Mouse (Mus musculus) lung, embryonic 16.5 days (tissue): ENCODE results near the gene Alpl. TPM values are rescaled to one million over a fixed set of nuclear protein-coding genes. Genes with fewer than 3 reads are reported as not detected.
A peak's percentile ranks its signal among the peaks of the same experiment; 100 is the strongest.

ENCODE experiments used
- ATAC-seq: fragments of 200-750 bp; cut with Nextera tagmentation; 2 replicates; pipeline ENCODE4 v1.8.0; 2017; ENCODE audit warnings: low read depth, mild to moderate bottlenecking, moderate library complexity
- H3K27ac ChIP-seq: fragments of 300-500 bp; sonication (generic); 2 replicates; pipeline ENCODE4 v1.5.1; 2014; ENCODE audit warnings: mild to moderate bottlenecking, control low read depth, low read length
- H3K27me3 ChIP-seq: fragments of 300-500 bp; sonication (generic); 2 replicates; pipeline ENCODE4 v1.6.1; 2014; ENCODE audit warnings: low read depth, low read length, mixed read lengths; ENCODE audit not compliant: control insufficient read depth, insufficient read depth
- H3K36me3 ChIP-seq: fragments of 300-500 bp; sonication (generic); 2 replicates; pipeline ENCODE4 v1.6.1; 2014; ENCODE audit warnings: low read length; ENCODE audit not compliant: control insufficient read depth, insufficient read depth
- H3K4me1 ChIP-seq: fragments of 300-500 bp; sonication (generic); replicated peaks from 2 replicates; pipeline ENCODE4 v1.6.1; 2014; ENCODE audit warnings: low read length, mixed read lengths; ENCODE audit not compliant: control insufficient read depth, insufficient read depth
- H3K4me2 ChIP-seq: fragments of 300-500 bp; sonication (generic); 2 replicates; pipeline ENCODE4 v1.6.1; 2014; ENCODE audit warnings: low read depth, low read length, control low read depth
- H3K4me3 ChIP-seq: fragments of 300-500 bp; sonication (generic); 2 replicates; pipeline ENCODE4 v1.5.1; 2014; ENCODE audit warnings: mild to moderate bottlenecking, low read length, control low read depth
- H3K9ac ChIP-seq: fragments of 300-500 bp; sonication (generic); 2 replicates; pipeline ENCODE4 v1.6.1; 2014; ENCODE audit warnings: low read length, control low read depth
- H3K9me3 ChIP-seq: fragments of 300-500 bp; sonication (generic); 2 replicates; pipeline ENCODE4 v1.6.1; 2016; ENCODE audit warnings: low read length; ENCODE audit not compliant: control insufficient read depth
- WGBS: fragments of 180-500 bp; shearing (Covaris S2); extraction: QIAGEN DNeasy Blood & Tissue Kit; methylation state at CpG from one replicate; pipeline ENCODE4 v1.1.7; 2014; 5-methylcytosine and 5-hydroxymethylcytosine counted together
- polyA plus RNA-seq: library from polyadenylated mRNA; unstranded; fragments of >200 nt; fragmentation: Nextera tagmentation; extraction: Ambion mirVana; gene quantifications from 2 replicates; pipeline ENCODE4 v1.2.1, GENCODE M21; 2015

The Alpl gene
- polyA plus RNA-seq, 1 experiment from 2014 or later: 9.4 TPM

GRCm38 (mm10) chr4:137697156-137697885 lies 98.9 kb downstream of the Alpl start:
- peak; percentile 53 for ATAC-seq
- no peaks in the 10 kb centered on the region for H3K9me3 ChIP-seq
- H3K27me3 ChIP-seq: no peaks in the 10 kb centered on the region
- H3K36me3 ChIP-seq: no peaks in the 10 kb centered on the region
- H3K4me3 ChIP-seq: no peak overlapping the region
- H3K27ac ChIP-seq: peak overlapping the region; percentile 96
- no peak overlapping the region for H3K4me2 ChIP-seq
- peaks cover 41% of the 10 kb centered on the region for H3K4me1 ChIP-seq
- H3K9ac ChIP-seq: no peak overlapping the region
- 50% methylated on average over 13 of the region's 13 CpGs for WGBS

GRCm38 (mm10) chr4:137695900-137696299 lies 100.3 kb downstream of the Alpl start:
- Histone ChIP-seq H3K36me3 (no peaks in the 10 kb centered on the region), H3K27me3 (no peaks in the 10 kb centered on the region; the same call in 1 of the 2 replicates), H3K4me3 (no peak overlapping the region), H3K4me2 (no peak overlapping the region), H3K4me1 (peaks cover 41% of the 10 kb centered on the region), H3K9ac (no peak overlapping the region), H3K9me3 (no peaks in the 10 kb centered on the region), H3K27ac (peak overlapping the region; percentile 57)
- no peak for ATAC-seq
- WGBS: 11% methylated on average over 4 of the region's 4 CpGs

- Histone ChIP-seq H3K27ac (peak overlapping the region; percentile 57), H3K4me3 (no peak overlapping the region), H3K4me2 (no peak overlapping the region), H3K9me3 (no peaks in the 10 kb centered on the region), H3K4me1 (peaks cover 38% of the 10 kb centered on the region), H3K9ac (no peak overlapping the region), H3K27me3 (no peaks in the 10 kb centered on the region; the same call in 1 of the 2 replicates), H3K36me3 (no peaks in the 10 kb centered on the region)
- no peak for ATAC-seq
- 56% methylated on average over 8 of the region's 8 CpGs for WGBS
Measured at GRCm38 (mm10) chr4:137695300-137695699, 100.9 kb downstream of the Alpl start.

- no peak overlapping the region for H3K9ac ChIP-seq
- 72% methylated on average over 10 of the region's 10 CpGs for WGBS
- no peak for ATAC-seq
Measured at GRCm38 (mm10) chr4:137692107-137692902, 103.9 kb downstream of the Alpl start.

More at GRCm38 (mm10) chr4:137692107-137692902, 103.9 kb downstream of the Alpl start:
- H3K36me3 ChIP-seq: no peaks in the 10 kb centered on the region
- no peaks in the 10 kb centered on the region for H3K9me3 ChIP-seq
- no peak overlapping the region for H3K27ac ChIP-seq
- peaks cover 16% of the 10 kb centered on the region for H3K4me1 ChIP-seq
- H3K27me3 ChIP-seq: no peaks in the 10 kb centered on the region; the same call in 1 of the 2 replicates
- H3K4me2 ChIP-seq: no peak overlapping the region
- H3K4me3 ChIP-seq: no peak overlapping the region

Other genes with a start within 250 kb of the Alpl start
- gene Ldlrad2, start 221.8 kb downstream of the Alpl start, polyA plus RNA-seq: 1.2 TPM in 1 of 2 replicates, not detected in the other
- gene Usp48, start 202.6 kb downstream of the Alpl start, polyA plus RNA-seq: 54.3 and 57.8 TPM in 2 replicates
- 8.7 and 14.0 TPM in 2 replicates for gene Rap1gap, start 131.7 kb downstream of the Alpl start, polyA plus RNA-seq
- 48.1 and 53.8 TPM in 2 replicates for gene Ece1, start 65.9 kb upstream of the Alpl start, polyA plus RNA-seq
- 23.8 and 24.8 TPM in 2 replicates for gene Eif4g3, start 196.6 kb upstream of the Alpl start, polyA plus RNA-seq